Mouse (Mus musculus): ENCODE data around the gene Tmem232.
"Not testable (repeated sequence)": the region's sequence is repeated elsewhere in the genome, so short reads cannot be mapped to it uniquely, and the experiment has no call there.

Gene Tmem232

GRCm38 (mm10) chr17:65540441-65541272, at the start of gene Tmem232:
Gene Tmem232 (minus strand): TSS chr17:65540782.
- peak; percentile 51 for DNase-seq (ENCODE audit: low read depth, low spot score)

GRCm38 (mm10) chr17:65586892-65587291, 46.3 kb upstream of the Tmem232 start:
- DNase-seq (ENCODE audit: low read depth, low spot score): no peak

GRCm38 (mm10) chr17:65581440-65581839, 40.9 kb upstream of the Tmem232 start:
- DNase-seq (ENCODE audit: low read depth, low spot score): no peak

GRCm38 (mm10) chr17:65579766-65580165, 39.2 kb upstream of the Tmem232 start:
- no peak for DNase-seq (ENCODE audit: low read depth, low spot score)

GRCm38 (mm10) chr17:65575339-65575738, 34.8 kb upstream of the Tmem232 start:
- DNase-seq (ENCODE audit: low read depth, low spot score): peak; percentile 72

GRCm38 (mm10) chr17:65574850-65575249, 34.3 kb upstream of the Tmem232 start:
- DNase-seq (ENCODE audit: low read depth, low spot score): no peak

GRCm38 (mm10) chr17:65571866-65572265, 31.3 kb upstream of the Tmem232 start:
- DNase-seq (ENCODE audit: low read depth, low spot score): no peak

- DNase-seq (ENCODE audit: low read depth, low spot score): no peak
Measured at GRCm38 (mm10) chr17:65571466-65571865, 30.9 kb upstream of the Tmem232 start.

GRCm38 (mm10) chr17:65564189-65564588, 23.6 kb upstream of the Tmem232 start:
- DNase-seq (ENCODE audit: low read depth, low spot score): no peak

- DNase-seq (ENCODE audit: low read depth, low spot score): no peak
Measured at GRCm38 (mm10) chr17:65563345-65563744, 22.8 kb upstream of the Tmem232 start.

GRCm38 (mm10) chr17:65562761-65563160, 22.2 kb upstream of the Tmem232 start:
- DNase-seq (ENCODE audit: low read depth, low spot score): peak; percentile 77

- peak; percentile 25 for DNase-seq (ENCODE audit: low read depth, low spot score)
Measured at GRCm38 (mm10) chr17:65561361-65562015, 20.9 kb upstream of the Tmem232 start.

- DNase-seq (ENCODE audit: low read depth, low spot score): peak; percentile 72
Measured at GRCm38 (mm10) chr17:65559273-65559672, 18.7 kb upstream of the Tmem232 start.

GRCm38 (mm10) chr17:65558788-65559187, 18.2 kb upstream of the Tmem232 start:
- DNase-seq (ENCODE audit: low read depth, low spot score): no peak

GRCm38 (mm10) chr17:65558217-65558616, 17.6 kb upstream of the Tmem232 start:
- DNase-seq (ENCODE audit: low read depth, low spot score): peak; percentile 64

- no peak for DNase-seq (ENCODE audit: low read depth, low spot score)
Measured at GRCm38 (mm10) chr17:65557212-65557611, 16.6 kb upstream of the Tmem232 start.

GRCm38 (mm10) chr17:65556798-65557197, 16.2 kb upstream of the Tmem232 start:
- no peak for DNase-seq (ENCODE audit: low read depth, low spot score)

GRCm38 (mm10) chr17:65552426-65552997, 11.9 kb upstream of the Tmem232 start:
- no peak for DNase-seq (ENCODE audit: low read depth, low spot score)

- no peak for DNase-seq (ENCODE audit: low read depth, low spot score)
Measured at GRCm38 (mm10) chr17:65550357-65550756, 9.8 kb upstream of the Tmem232 start.

GRCm38 (mm10) chr17:65548698-65549365, 8.2 kb upstream of the Tmem232 start:
- DNase-seq (ENCODE audit: low read depth, low spot score): no peak

- DNase-seq (ENCODE audit: low read depth, low spot score): not testable (repeated sequence)
Measured at GRCm38 (mm10) chr17:65546221-65546620, 5.6 kb upstream of the Tmem232 start.

GRCm38 (mm10) chr17:65536156-65536555, 4.4 kb downstream of the Tmem232 start:
- DNase-seq (ENCODE audit: low read depth, low spot score): peak; percentile 61
